8 mouse cellular contexts compared by ENCODE assay signal in genomic region chr1:150759476-150760079, GRCm38 (mm10).
DNase-seq lines count a peak whose midpoint lies in the region; ATAC-seq lines count a peak whose summit lies in the region.

No protein-coding gene starts in this region.

- DNase-seq in kidney, adult 9 months: peak; percentile 9
- DNase-seq in kidney, adult 11 months: no peak
- peak; percentile 24 for DNase-seq in c-Kit-positive CD71-negative TER-119-negative erythroid progenitor cells, embryonic 14.5 days (ENCODE audit: low read depth)
- peak; percentile 60 to 66 for DNase-seq in heart, postnatal 36 days
- DNase-seq in lung, postnatal 4 days: peak; percentile 69 to 80
- DNase-seq in neural tube, embryonic 10.5 days (ENCODE audit: extremely low spot score, low spot score): no peak

- no peak for ATAC-seq in megakaryocyte-erythroid progenitor cell, adult 5-6 weeks (replicated peaks; ENCODE audit: low FRiP score, low TSS enrichment, poor library complexity, severe bottlenecking)
- ATAC-seq in activated CD4-positive, CD25-positive, alpha-beta regulatory T cell, adult 4 months: no peak

- intact Hi-C loops in heart, postnatal 36 days (cut with DNase I): no loop called here

Comparison
In these comparisons a context has a peak if more than half of its experiments do, and no peak if none do; other contexts are left out.
1. DNase-seq: peak in kidney, adult 9 months (single experiment), c-Kit-positive CD71-negative TER-119-negative erythroid progenitor cells, embryonic 14.5 days (single experiment), heart, postnatal 36 days (2 of 2) and lung, postnatal 4 days (2 of 2); none in kidney, adult 11 months (single experiment) and neural tube, embryonic 10.5 days (single experiment).